Mouse (Mus musculus): ENCODE results near the gene Ccdc93.

Gene Ccdc93

GRCm38 (mm10) chr1:121430938-121431928 is at the start of gene Ccdc93:
Gene Ccdc93, plus strand, starts transcription at chr1:121431049.
- peak; percentile 100 for DNase-seq (ENCODE audit: extremely low spot score, low spot score)

GRCm38 (mm10) chr1:121381562-121381961 is 49.3 kb upstream of the Ccdc93 start:
- no peak for DNase-seq (ENCODE audit: extremely low spot score, low spot score)

GRCm38 (mm10) chr1:121388312-121388711 is 42.5 kb upstream of the Ccdc93 start:
- no peak for DNase-seq (ENCODE audit: extremely low spot score, low spot score)

GRCm38 (mm10) chr1:121388732-121389131 is 42.1 kb upstream of the Ccdc93 start:
- DNase-seq (ENCODE audit: extremely low spot score, low spot score), result no peak

- no peak for DNase-seq (ENCODE audit: extremely low spot score, low spot score)
These were observed 41.3 kb upstream of the Ccdc93 start for GRCm38 (mm10) chr1:121389574-121389973.

- no peak for DNase-seq (ENCODE audit: extremely low spot score, low spot score)
These were observed 40.8 kb upstream of the Ccdc93 start for GRCm38 (mm10) chr1:121390003-121390402.

GRCm38 (mm10) chr1:121390421-121390820 is 40.4 kb upstream of the Ccdc93 start:
- DNase-seq (ENCODE audit: extremely low spot score, low spot score), result no peak

GRCm38 (mm10) chr1:121390855-121391254 is 40.0 kb upstream of the Ccdc93 start:
- no peak for DNase-seq (ENCODE audit: extremely low spot score, low spot score)

GRCm38 (mm10) chr1:121393117-121393516 is 37.7 kb upstream of the Ccdc93 start:
- DNase-seq (ENCODE audit: extremely low spot score, low spot score), result no peak

- DNase-seq (ENCODE audit: extremely low spot score, low spot score), result no peak
These were observed 36.1 kb upstream of the Ccdc93 start for GRCm38 (mm10) chr1:121394764-121395163.

GRCm38 (mm10) chr1:121396501-121396900 is 34.3 kb upstream of the Ccdc93 start:
- no peak for DNase-seq (ENCODE audit: extremely low spot score, low spot score)

GRCm38 (mm10) chr1:121398231-121398630 is 32.6 kb upstream of the Ccdc93 start:
- DNase-seq (ENCODE audit: extremely low spot score, low spot score), result no peak

GRCm38 (mm10) chr1:121398986-121399881 is 31.6 kb upstream of the Ccdc93 start:
- no peak for DNase-seq (ENCODE audit: extremely low spot score, low spot score)

GRCm38 (mm10) chr1:121400243-121400642 is 30.6 kb upstream of the Ccdc93 start:
- DNase-seq (ENCODE audit: extremely low spot score, low spot score), result no peak

- no peak for DNase-seq (ENCODE audit: extremely low spot score, low spot score)
These were observed 11.8 kb upstream of the Ccdc93 start for GRCm38 (mm10) chr1:121419084-121419483.

- no peak for DNase-seq (ENCODE audit: extremely low spot score, low spot score)
These were observed 11.1 kb upstream of the Ccdc93 start for GRCm38 (mm10) chr1:121419569-121420265.

GRCm38 (mm10) chr1:121430183-121430937 is 489 bp upstream of the Ccdc93 start:
- DNase-seq (ENCODE audit: extremely low spot score, low spot score), result no peak

- no peak for DNase-seq (ENCODE audit: extremely low spot score, low spot score)
These were observed 5.1 kb downstream of the Ccdc93 start for GRCm38 (mm10) chr1:121435981-121436380.

- peak; percentile 58 for DNase-seq (ENCODE audit: extremely low spot score, low spot score)
These were observed 9.9 kb downstream of the Ccdc93 start for GRCm38 (mm10) chr1:121440535-121441381.

- DNase-seq (ENCODE audit: extremely low spot score, low spot score), result no peak
These were observed 13.3 kb downstream of the Ccdc93 start for GRCm38 (mm10) chr1:121444147-121444546.

Measured in neural tube, embryonic 10.5 days (tissue).